Mouse (Mus musculus): ENCODE results near the gene Zfp810. TPM values are rescaled to one million over a fixed set of nuclear protein-coding genes. Genes with fewer than 3 reads are reported as not detected.
"Not testable (repeated sequence)": the region's sequence is repeated elsewhere in the genome, so short reads cannot be mapped to it uniquely, and the experiment has no call there.

Zfp810 gene
- polyA plus RNA-seq, 1 experiment: 36.4 TPM

DNA sequence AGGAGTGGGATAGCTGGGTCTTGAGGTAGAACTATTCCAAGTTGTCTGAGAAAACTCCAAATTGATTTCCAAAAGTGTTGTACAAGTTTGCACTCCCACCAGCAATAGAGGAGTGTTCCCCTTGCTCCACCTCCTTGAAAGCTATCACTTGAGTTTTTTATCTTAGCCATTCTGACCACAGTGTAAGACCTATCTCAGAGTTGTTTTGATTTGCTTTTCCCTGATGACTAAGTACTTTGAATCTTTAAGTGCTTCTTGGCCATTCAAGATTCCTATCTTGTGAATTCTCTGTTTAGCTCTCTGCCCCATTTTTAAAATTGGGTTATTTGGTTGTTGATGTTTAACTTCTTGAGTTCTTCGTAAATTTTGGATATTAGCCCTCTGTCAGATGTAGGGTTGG, 11.7 kb upstream of the Zfp810 start:
- TF ChIP-seq CTCF (IDR thresholded peaks at IDR 0.05; ENCODE audit: borderline replicate concordance, extremely low read depth, insufficient read depth, insufficient read length) (no peak), POLR2A (IDR thresholded peaks at IDR 0.05; ENCODE audit: borderline replicate concordance, extremely low read depth, insufficient read depth, insufficient read length, poor library complexity, severe bottlenecking) (no peak)
- no peak for DNase-seq (ENCODE audit: low read depth)

DNA sequence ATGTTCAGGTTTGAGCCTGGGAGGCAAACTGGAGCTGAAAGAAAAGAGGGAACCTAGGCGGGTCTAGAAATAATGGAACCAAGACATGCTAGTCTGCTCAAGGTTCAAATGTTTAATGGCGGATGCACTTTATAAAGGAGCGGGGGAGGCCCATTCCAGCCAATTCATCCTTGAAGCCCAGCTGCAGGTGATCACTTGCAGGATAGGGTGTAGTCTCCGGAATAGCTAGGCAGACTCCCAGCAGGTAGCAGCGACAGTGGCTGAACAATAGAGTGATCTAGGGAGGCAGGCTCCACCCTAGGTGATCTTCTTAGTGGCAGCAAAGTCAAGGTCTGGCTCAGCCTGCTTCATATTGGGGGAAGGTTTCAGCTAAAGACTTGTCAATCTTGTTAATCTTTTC, 8.6 kb upstream of the Zfp810 start:
- DNase-seq (ENCODE audit: low read depth): not testable (repeated sequence)

DNA sequence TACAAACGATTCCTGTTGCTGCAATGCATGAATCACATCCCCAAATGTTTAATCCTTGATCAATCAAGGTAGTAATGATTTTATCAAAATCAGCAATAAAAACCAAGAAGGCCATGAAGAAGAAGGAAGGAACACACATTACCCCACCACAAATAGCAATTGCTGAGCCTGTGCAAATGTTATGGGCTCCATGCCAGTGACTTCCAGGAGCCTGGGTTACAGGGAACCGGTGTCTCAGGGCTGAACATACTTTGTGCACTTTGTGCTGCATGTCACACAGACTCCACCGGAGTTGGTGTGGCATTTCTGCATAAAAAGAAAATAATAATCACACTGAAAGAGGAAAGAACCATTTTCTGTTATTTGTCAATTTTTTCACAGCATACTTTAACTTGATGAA, 6.6 kb upstream of the Zfp810 start:
- TF ChIP-seq POLR2A (IDR thresholded peaks at IDR 0.05; ENCODE audit: borderline replicate concordance, extremely low read depth, insufficient read depth, insufficient read length, poor library complexity, severe bottlenecking) (no peak), CTCF (IDR thresholded peaks at IDR 0.05; ENCODE audit: borderline replicate concordance, extremely low read depth, insufficient read depth, insufficient read length) (no peak)
- DNase-seq (ENCODE audit: low read depth): no peak

DNA sequence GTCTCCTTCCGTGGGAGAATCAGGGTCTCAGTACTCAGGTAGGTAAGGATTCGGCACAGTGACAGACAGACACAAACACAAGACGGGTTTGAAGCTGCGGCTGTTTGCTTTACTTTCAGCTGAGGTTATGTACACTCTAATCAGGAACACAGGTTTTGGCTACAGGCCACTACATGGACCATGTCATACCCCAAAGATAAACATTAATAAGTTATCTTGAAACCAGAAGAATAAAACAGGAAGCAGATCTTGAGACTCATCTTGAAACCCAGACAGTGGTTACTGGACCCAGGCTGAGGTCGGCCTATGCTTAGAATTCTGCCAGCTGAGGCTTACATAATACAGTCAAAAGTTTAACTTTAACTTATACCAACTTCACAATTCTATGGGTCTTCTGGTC, 5.8 kb upstream of the Zfp810 start:
- no peak for DNase-seq (ENCODE audit: low read depth)
- TF ChIP-seq CTCF (IDR thresholded peaks at IDR 0.05; ENCODE audit: borderline replicate concordance, extremely low read depth, insufficient read depth, insufficient read length) (no peak), POLR2A (IDR thresholded peaks at IDR 0.05; ENCODE audit: borderline replicate concordance, extremely low read depth, insufficient read depth, insufficient read length, poor library complexity, severe bottlenecking) (no peak)

DNA sequence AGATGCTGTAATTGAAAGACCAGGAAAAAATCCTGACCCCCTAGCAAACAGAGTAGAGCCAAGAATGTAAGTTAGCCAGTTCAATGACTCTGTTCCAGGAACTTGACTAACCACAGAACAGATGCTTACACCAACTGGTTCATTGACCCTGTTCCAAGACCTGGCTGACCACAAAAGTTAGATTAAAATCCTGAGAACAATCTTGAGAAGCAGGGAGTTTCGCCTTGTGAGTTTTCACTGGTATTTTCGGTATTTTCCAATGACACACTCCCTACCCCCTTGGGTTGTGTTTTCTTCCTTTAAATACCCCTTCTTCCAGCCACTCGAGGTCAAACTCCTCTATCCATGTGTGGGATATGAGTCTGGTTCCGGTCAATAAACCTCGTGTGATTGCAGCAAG, 2.2 kb upstream of the Zfp810 start:
- no peak for TF ChIP-seq CTCF (IDR thresholded peaks at IDR 0.05; ENCODE audit: borderline replicate concordance, extremely low read depth, insufficient read depth, insufficient read length)
- no peak for TF ChIP-seq POLR2A (IDR thresholded peaks at IDR 0.05; ENCODE audit: borderline replicate concordance, extremely low read depth, insufficient read depth, insufficient read length, poor library complexity, severe bottlenecking)
- no peak for DNase-seq (ENCODE audit: low read depth)

DNA sequence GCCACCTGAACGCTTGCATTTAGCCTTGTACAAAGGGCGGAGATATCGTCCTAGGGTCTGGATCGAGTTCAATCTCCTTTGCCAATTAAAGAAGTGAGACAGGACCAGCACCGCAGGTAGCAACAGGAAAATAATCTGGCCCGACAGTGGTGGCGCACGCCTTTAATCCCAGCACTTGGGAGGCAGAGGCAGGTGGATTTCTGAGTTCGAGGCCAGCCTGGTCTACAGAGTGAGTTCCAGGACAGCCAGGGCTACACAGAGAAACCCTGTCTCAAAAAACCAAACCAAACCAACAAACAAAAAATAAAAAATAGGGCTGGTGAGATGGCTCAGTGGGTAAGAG, 443 bp upstream of the Zfp810 start:
- DNase-seq (ENCODE audit: low read depth): not testable (repeated sequence)

DNA sequence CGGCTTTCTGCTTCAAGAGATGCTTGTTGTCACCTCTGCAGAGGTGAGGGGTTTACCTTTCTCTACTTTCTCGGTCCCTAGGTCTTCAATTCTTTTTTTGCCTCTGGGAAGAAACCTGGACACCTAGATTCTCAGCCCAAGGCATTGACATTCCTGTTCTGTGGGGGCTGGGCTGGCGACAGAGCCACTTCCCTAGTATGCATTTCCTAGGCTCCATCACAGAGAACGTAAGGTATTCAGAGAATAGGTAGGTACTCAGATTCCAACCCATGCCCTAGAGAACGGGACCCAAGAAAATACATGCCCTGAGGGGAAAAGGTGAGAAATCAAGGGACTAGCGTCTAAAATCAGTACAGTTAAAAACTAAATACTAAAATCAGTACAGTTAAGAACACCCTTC, 722 bp downstream of the Zfp810 start:
- TF ChIP-seq POLR2A (IDR thresholded peaks at IDR 0.05; ENCODE audit: borderline replicate concordance, extremely low read depth, insufficient read depth, insufficient read length, poor library complexity, severe bottlenecking) (no peak), CTCF (IDR thresholded peaks at IDR 0.05; ENCODE audit: borderline replicate concordance, extremely low read depth, insufficient read depth, insufficient read length) (no peak)
- peak; percentile 63 for DNase-seq (ENCODE audit: low read depth)

DNA sequence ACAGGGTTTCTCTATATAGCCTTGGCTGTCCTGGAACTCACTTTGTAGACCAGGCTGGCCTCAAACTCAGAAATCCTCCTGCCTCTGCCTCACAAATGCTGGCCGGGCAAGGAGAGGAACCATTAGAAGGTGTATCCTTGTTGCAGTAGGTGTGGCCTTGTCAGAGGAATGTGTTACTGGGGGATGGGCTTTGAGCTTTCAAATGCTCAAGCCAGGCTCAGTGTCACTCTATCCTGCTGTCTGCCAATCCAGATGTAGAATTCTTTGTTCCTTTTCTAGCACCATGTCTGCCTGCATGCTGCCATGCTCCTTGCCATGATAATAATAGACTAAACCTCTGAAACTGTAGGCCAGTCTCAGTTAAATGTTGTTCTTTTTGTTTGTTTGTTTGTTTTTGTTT, 5.2 kb downstream of the Zfp810 start:
- TF ChIP-seq CTCF (IDR thresholded peaks at IDR 0.05; ENCODE audit: borderline replicate concordance, extremely low read depth, insufficient read depth, insufficient read length) (no peak), POLR2A (IDR thresholded peaks at IDR 0.05; ENCODE audit: borderline replicate concordance, extremely low read depth, insufficient read depth, insufficient read length, poor library complexity, severe bottlenecking) (no peak)
- no peak for DNase-seq (ENCODE audit: low read depth)

DNA sequence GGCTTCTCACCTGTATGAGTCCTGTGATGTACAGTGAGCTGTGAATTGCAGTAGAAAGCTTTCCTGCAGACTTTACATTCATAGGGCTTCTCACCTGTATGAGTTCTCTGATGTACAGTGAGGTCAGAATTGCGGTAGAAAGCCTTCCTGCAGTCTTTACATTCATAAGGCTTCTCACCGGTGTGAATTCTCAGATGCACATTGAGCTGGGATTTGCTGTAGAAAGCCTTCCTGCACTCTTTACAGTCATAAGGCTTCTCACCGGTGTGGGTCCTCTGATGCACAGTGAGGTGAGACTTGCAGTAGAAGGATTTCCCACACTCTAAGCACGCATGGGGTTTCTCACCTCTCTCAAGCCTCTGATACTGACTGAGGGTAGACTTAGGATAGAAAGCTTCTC, 28.7 kb downstream of the Zfp810 start:
- no peak for DNase-seq (ENCODE audit: low read depth)
- TF ChIP-seq POLR2A (IDR thresholded peaks at IDR 0.05; ENCODE audit: borderline replicate concordance, extremely low read depth, insufficient read depth, insufficient read length, poor library complexity, severe bottlenecking) (no peak), CTCF (IDR thresholded peaks at IDR 0.05; ENCODE audit: borderline replicate concordance, extremely low read depth, insufficient read depth, insufficient read length) (no peak)

DNA sequence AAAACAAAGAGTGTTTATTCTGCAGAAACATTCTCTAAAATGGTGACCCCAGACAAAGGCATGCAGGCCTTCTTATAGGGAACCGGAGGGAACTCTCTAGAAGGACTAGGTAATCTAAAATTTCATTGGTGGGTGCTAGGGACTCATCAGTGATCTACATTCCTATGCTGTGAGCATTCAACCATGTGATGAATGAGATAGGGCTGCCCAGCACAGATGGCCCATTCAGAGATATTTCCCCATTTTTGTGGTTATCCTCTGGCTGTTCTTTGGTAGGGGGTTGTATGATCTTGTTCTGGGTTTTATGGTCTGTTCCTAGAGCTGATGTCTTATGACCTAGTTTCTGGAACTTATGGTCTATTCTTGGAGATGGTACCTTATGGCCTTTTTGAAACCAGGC, 38.6 kb downstream of the Zfp810 start:
- no peak for DNase-seq (ENCODE audit: low read depth)
- TF ChIP-seq CTCF (IDR thresholded peaks at IDR 0.05; ENCODE audit: borderline replicate concordance, extremely low read depth, insufficient read depth, insufficient read length) (no peak), POLR2A (IDR thresholded peaks at IDR 0.05; ENCODE audit: borderline replicate concordance, extremely low read depth, insufficient read depth, insufficient read length, poor library complexity, severe bottlenecking) (no peak)

DNA sequence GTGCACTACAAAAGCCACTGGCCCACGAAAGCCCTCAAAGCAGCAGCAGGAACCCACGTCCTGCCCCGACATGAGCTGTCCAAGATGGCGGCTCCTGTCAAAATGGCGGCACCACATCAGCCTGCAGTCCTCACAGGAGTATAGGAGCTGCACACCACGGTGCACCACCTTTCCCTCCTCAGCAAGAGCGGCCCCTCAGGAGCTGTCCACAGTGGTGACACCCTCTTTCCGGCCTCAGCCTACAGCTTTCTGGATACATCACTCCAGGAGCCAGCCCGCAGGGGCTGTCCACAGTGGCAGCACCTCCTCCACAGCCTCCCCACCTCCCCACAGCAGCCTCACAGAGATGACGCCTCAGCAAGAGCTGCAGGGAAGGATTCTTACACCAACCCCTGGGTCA, 44.8 kb downstream of the Zfp810 start:
- DNase-seq (ENCODE audit: low read depth): no peak
- TF ChIP-seq POLR2A (IDR thresholded peaks at IDR 0.05; ENCODE audit: borderline replicate concordance, extremely low read depth, insufficient read depth, insufficient read length, poor library complexity, severe bottlenecking) (no peak), CTCF (IDR thresholded peaks at IDR 0.05; ENCODE audit: borderline replicate concordance, extremely low read depth, insufficient read depth, insufficient read length) (no peak)

DNA sequence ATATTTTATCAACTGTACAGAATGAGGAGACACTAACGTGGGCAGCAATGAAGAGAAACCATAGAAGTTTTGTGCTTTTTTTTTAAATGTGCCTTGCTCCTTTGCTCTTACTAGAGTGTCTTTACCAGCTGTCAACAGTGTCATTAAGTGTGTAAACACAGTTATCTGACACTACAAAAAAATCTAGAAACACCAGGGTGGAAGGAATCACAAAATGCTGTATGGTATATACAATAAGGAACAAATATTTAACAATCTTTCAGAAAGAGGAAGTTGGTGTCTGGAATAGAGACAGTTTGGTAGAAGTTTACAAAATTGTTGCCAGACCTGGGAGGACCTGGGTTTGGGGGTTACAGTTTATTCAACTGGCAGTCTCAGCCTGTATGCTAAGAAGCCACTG, 45.9 kb downstream of the Zfp810 start:
- TF ChIP-seq CTCF (IDR thresholded peaks at IDR 0.05; ENCODE audit: borderline replicate concordance, extremely low read depth, insufficient read depth, insufficient read length): no peak
- no peak for TF ChIP-seq POLR2A (IDR thresholded peaks at IDR 0.05; ENCODE audit: borderline replicate concordance, extremely low read depth, insufficient read depth, insufficient read length, poor library complexity, severe bottlenecking)
- DNase-seq (ENCODE audit: low read depth): no peak

DNA sequence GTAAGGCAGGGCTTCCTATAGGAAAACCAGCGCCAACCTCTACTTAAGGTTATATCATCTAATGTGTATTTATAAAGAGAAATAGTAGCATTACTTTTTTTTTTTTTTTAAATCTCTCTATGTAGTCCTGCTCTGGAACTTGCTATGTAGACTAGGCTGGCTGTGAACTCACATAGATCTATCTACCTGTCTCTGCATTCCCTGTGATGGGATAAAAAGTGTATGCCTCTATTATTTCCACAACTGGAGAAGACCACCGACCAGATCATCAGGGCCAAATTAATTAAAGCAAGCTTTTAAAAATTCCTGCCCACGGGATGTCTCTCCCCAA, 47.4 kb downstream of the Zfp810 start:
- no peak for TF ChIP-seq POLR2A (IDR thresholded peaks at IDR 0.05; ENCODE audit: borderline replicate concordance, extremely low read depth, insufficient read depth, insufficient read length, poor library complexity, severe bottlenecking)
- no peak for TF ChIP-seq CTCF (IDR thresholded peaks at IDR 0.05; ENCODE audit: borderline replicate concordance, extremely low read depth, insufficient read depth, insufficient read length)

More for the DNA sequence above, 47.4 kb downstream of the Zfp810 start:
- DNase-seq (ENCODE audit: low read depth): no peak

All from brain, embryonic 14.5 days (tissue).